Mouse (Mus musculus) heart, embryonic 10.5 days (tissue): ENCODE measurements around the gene Katnal1. TPM values are rescaled to one million over a fixed set of nuclear protein-coding genes. Genes with fewer than 3 reads are reported as not detected.

Experiments
- DNase-seq: peaks from one replicate; pipeline ENCODE4 v3.0.0-alpha.2; 2017; ENCODE audit warnings: low spot score
- H3K27ac ChIP-seq: fragments of 300-500 bp; sonication (generic); 2 replicates; pipeline ENCODE4 v1.5.1; 2016; ENCODE audit warnings: mild to moderate bottlenecking
- H3K27me3 ChIP-seq: fragments of 300-500 bp; sonication (generic); 2 replicates; pipeline ENCODE4 v1.6.1; 2016; ENCODE audit warnings: mild to moderate bottlenecking; ENCODE audit not compliant: poor library complexity, insufficient read depth, severe bottlenecking
- H3K36me3 ChIP-seq: fragments of 300-500 bp; sonication (generic); 2 replicates; pipeline ENCODE4 v1.6.1; 2016; ENCODE audit warnings: mild to moderate bottlenecking, moderate library complexity
- H3K4me1 ChIP-seq: fragments of 300-500 bp; sonication (generic); 2 replicates; pipeline ENCODE4 v1.6.1; 2016; ENCODE audit warnings: mild to moderate bottlenecking
- H3K4me3 ChIP-seq: fragments of 300-500 bp; sonication (generic); 2 replicates; pipeline ENCODE4 v1.5.1; 2016; ENCODE audit warnings: mild to moderate bottlenecking, moderate library complexity
- H3K9me3 ChIP-seq: fragments of 300-500 bp; sonication (generic); 2 replicates; pipeline ENCODE4 v1.6.1; 2016; ENCODE audit warnings: mild to moderate bottlenecking, moderate library complexity
- WGBS: fragments of 180-500 bp; shearing (Covaris S2); methylation state at CpG from one replicate; pipeline ENCODE4 v1.1.7; 2016; 5-methylcytosine and 5-hydroxymethylcytosine counted together
- polyA plus RNA-seq: library from polyadenylated mRNA; unstranded; fragments of >200 nt; fragmentation: Nextera tagmentation; extraction: Ambion mirVana; gene quantifications from 2 replicates; pipeline ENCODE4 v1.2.1, GENCODE M21; 2016

The Katnal1 gene
- polyA plus RNA-seq, 1 experiment from 2014 or later = 17.5 TPM

- DNase-seq = no peak
These were observed 20.9 kb upstream of the Katnal1 start for GRCm38 (mm10) chr5:148950064-148950463.

GRCm38 (mm10) chr5:148948577-148948976, 19.5 kb upstream of the Katnal1 start:
- WGBS = 67% methylated on average over 9 of the region's 9 CpGs
- no peak overlapping the region for H3K4me3 ChIP-seq
- H3K4me1 ChIP-seq = peaks cover 6% of the 10 kb centered on the region; the same call in 1 of the 2 replicates
- 0 out of 2 replicates have a peak overlapping the region, but pooled peaks have one; percentile 16 for H3K27ac ChIP-seq
- no peak for DNase-seq
- no peaks in the 10 kb centered on the region for H3K36me3 ChIP-seq
- H3K27me3 ChIP-seq = no peaks in the 10 kb centered on the region
- no peaks in the 10 kb centered on the region for H3K9me3 ChIP-seq

More at GRCm38 (mm10) chr5:148950064-148950463, 20.9 kb upstream of the Katnal1 start:
- Histone ChIP-seq H3K9me3 (no peaks in the 10 kb centered on the region), H3K36me3 (no peaks in the 10 kb centered on the region), H3K4me1 (peaks cover 3% of the 10 kb centered on the region; the same call in 1 of the 2 replicates), H3K27ac (no peak overlapping the region), H3K4me3 (no peak overlapping the region), H3K27me3 (no peaks in the 10 kb centered on the region)
- WGBS = 51% methylated on average over 15 of the region's 15 CpGs

- peaks cover 8% of the 10 kb centered on the region; the same call in 1 of the 2 replicates for H3K4me1 ChIP-seq
- H3K9me3 ChIP-seq = no peaks in the 10 kb centered on the region
- H3K27ac ChIP-seq = no peak overlapping the region
- no peak for DNase-seq
- no peaks in the 10 kb centered on the region for H3K27me3 ChIP-seq
- WGBS = 78% methylated on average over 4 of the region's 4 CpGs
- H3K36me3 ChIP-seq = no peaks in the 10 kb centered on the region
- no peak overlapping the region for H3K4me3 ChIP-seq
These were observed 18.3 kb upstream of the Katnal1 start for GRCm38 (mm10) chr5:148947412-148947811.

- H3K9me3 ChIP-seq = no peaks in the 10 kb centered on the region
- peaks cover 7% of the 10 kb centered on the region; the same call in 1 of the 2 replicates for H3K4me1 ChIP-seq
- H3K36me3 ChIP-seq = no peaks in the 10 kb centered on the region
- no peaks in the 10 kb centered on the region for H3K27me3 ChIP-seq
- no peak for DNase-seq
- no peak overlapping the region for H3K27ac ChIP-seq
- WGBS = 71% methylated on average over 5 of the region's 5 CpGs
- no peak overlapping the region for H3K4me3 ChIP-seq
These were observed 17.7 kb upstream of the Katnal1 start for GRCm38 (mm10) chr5:148946787-148947186.

- Histone ChIP-seq H3K4me1 (peaks cover 5% of the 10 kb centered on the region; the same call in 1 of the 2 replicates), H3K27me3 (no peaks in the 10 kb centered on the region), H3K27ac (no peak overlapping the region), H3K9me3 (no peaks in the 10 kb centered on the region), H3K36me3 (no peaks in the 10 kb centered on the region), H3K4me3 (no peak overlapping the region)
- 85% methylated on average over 2 of the region's 2 CpGs for WGBS
- no peak for DNase-seq
These were observed 16.6 kb upstream of the Katnal1 start for GRCm38 (mm10) chr5:148945735-148946134.

GRCm38 (mm10) chr5:148944024-148944423, 14.9 kb upstream of the Katnal1 start:
- H3K4me1 ChIP-seq = peaks cover 5% of the 10 kb centered on the region; the same call in 1 of the 2 replicates
- H3K4me3 ChIP-seq = no peak overlapping the region
- no peak for DNase-seq
- H3K36me3 ChIP-seq = no peaks in the 10 kb centered on the region
- H3K27ac ChIP-seq = no peak overlapping the region
- no peaks in the 10 kb centered on the region for H3K27me3 ChIP-seq
- WGBS = 70% methylated on average over 8 of the region's 8 CpGs
- no peaks in the 10 kb centered on the region for H3K9me3 ChIP-seq

- WGBS = 78% methylated on average over 10 of the region's 10 CpGs
- Histone ChIP-seq H3K36me3 (no peaks in the 10 kb centered on the region), H3K27ac (no peak overlapping the region), H3K27me3 (no peaks in the 10 kb centered on the region), H3K9me3 (no peaks in the 10 kb centered on the region), H3K4me1 (peaks cover 5% of the 10 kb centered on the region; the same call in 1 of the 2 replicates), H3K4me3 (no peak overlapping the region)
- no peak for DNase-seq
These were observed 14.3 kb upstream of the Katnal1 start for GRCm38 (mm10) chr5:148943444-148943843.

GRCm38 (mm10) chr5:148942957-148943356, 13.8 kb upstream of the Katnal1 start:
- Histone ChIP-seq H3K36me3 (no peaks in the 10 kb centered on the region), H3K4me3 (no peak overlapping the region), H3K4me1 (peaks cover 5% of the 10 kb centered on the region; the same call in 1 of the 2 replicates), H3K9me3 (no peaks in the 10 kb centered on the region), H3K27ac (no peak overlapping the region), H3K27me3 (no peaks in the 10 kb centered on the region)
- WGBS = 68% methylated on average over 11 of the region's 11 CpGs
- no peak for DNase-seq

- no peaks in the 10 kb centered on the region for H3K27me3 ChIP-seq
- peaks cover 5% of the 10 kb centered on the region; the same call in 1 of the 2 replicates for H3K4me1 ChIP-seq
- no peak overlapping the region for H3K27ac ChIP-seq
- WGBS = 91% methylated on average over 6 of the region's 6 CpGs
- no peaks in the 10 kb centered on the region for H3K9me3 ChIP-seq
- no peaks in the 10 kb centered on the region for H3K36me3 ChIP-seq
- H3K4me3 ChIP-seq = no peak overlapping the region
- no peak for DNase-seq
These were observed 13.2 kb upstream of the Katnal1 start for GRCm38 (mm10) chr5:148942305-148942704.

GRCm38 (mm10) chr5:148941867-148942266, 12.7 kb upstream of the Katnal1 start:
- peaks cover 5% of the 10 kb centered on the region; the same call in 1 of the 2 replicates for H3K4me1 ChIP-seq
- no peaks in the 10 kb centered on the region for H3K9me3 ChIP-seq
- no peak overlapping the region for H3K27ac ChIP-seq
- DNase-seq = no peak
- H3K27me3 ChIP-seq = no peaks in the 10 kb centered on the region
- WGBS = 92% methylated on average over 10 of the region's 10 CpGs
- H3K4me3 ChIP-seq = no peak overlapping the region
- H3K36me3 ChIP-seq = no peaks in the 10 kb centered on the region

- H3K36me3 ChIP-seq = no peaks in the 10 kb centered on the region
- no peak for DNase-seq
- no peaks in the 10 kb centered on the region for H3K9me3 ChIP-seq
- 78% methylated on average over 11 of the region's 11 CpGs for WGBS
- H3K27ac ChIP-seq = no peak overlapping the region
- peaks cover 11% of the 10 kb centered on the region for H3K4me1 ChIP-seq
- H3K27me3 ChIP-seq = no peaks in the 10 kb centered on the region
- no peak overlapping the region for H3K4me3 ChIP-seq
These were observed 10.8 kb upstream of the Katnal1 start for GRCm38 (mm10) chr5:148939948-148940382.

GRCm38 (mm10) chr5:148936516-148936951, 7.4 kb upstream of the Katnal1 start:
- H3K9me3 ChIP-seq = no peaks in the 10 kb centered on the region
- 0 out of 2 replicates have a peak overlapping the region, but pooled peaks have one; percentile 56 for H3K27ac ChIP-seq
- no peak for DNase-seq
- no peak overlapping the region for H3K4me3 ChIP-seq
- H3K36me3 ChIP-seq = no peaks in the 10 kb centered on the region
- 86% methylated on average over 3 of the region's 3 CpGs for WGBS
- H3K4me1 ChIP-seq = peaks cover 9% of the 10 kb centered on the region
- no peaks in the 10 kb centered on the region for H3K27me3 ChIP-seq

GRCm38 (mm10) chr5:148935871-148936270, 6.8 kb upstream of the Katnal1 start:
- H3K9me3 ChIP-seq = no peaks in the 10 kb centered on the region
- H3K4me1 ChIP-seq = peaks cover 9% of the 10 kb centered on the region
- no peak overlapping the region for H3K4me3 ChIP-seq
- H3K27ac ChIP-seq = peak overlapping the region; percentile 56; the same call in 1 of the 2 replicates
- no peaks in the 10 kb centered on the region for H3K27me3 ChIP-seq
- H3K36me3 ChIP-seq = no peaks in the 10 kb centered on the region
- 76% methylated on average over 6 of the region's 6 CpGs for WGBS
- DNase-seq = no peak
